Mouse (Mus musculus) liver, adult 2 months (tissue): ENCODE measurements around the gene Dnajb6. TPM values are rescaled to one million over a fixed set of nuclear protein-coding genes. Genes with fewer than 3 reads are reported as not detected.

Experiments
- DNase-seq: peaks from one replicate; pipeline ENCODE4 v3.0.0-alpha.2; 2011; ENCODE audit warnings: low read depth, low spot score; ENCODE audit errors: extremely low read depth
- H3K27ac ChIP-seq: fragments of 200-500 bp; replicated peaks from 2 replicates; pipeline ENCODE4 v1.5.1; 2012; ENCODE audit warnings: low read depth, mild to moderate bottlenecking, control low read depth, inconsistent platforms, low read length; ENCODE audit not compliant: insufficient read depth
- H3K27me3 ChIP-seq: fragments of 200-500 bp; 2 replicates; pipeline ENCODE4 v1.6.1; 2012; ENCODE audit warnings: mild to moderate bottlenecking, moderate library complexity, low read length, inconsistent platforms; ENCODE audit not compliant: control insufficient read depth, insufficient read depth
- H3K36me3 ChIP-seq: fragments of 200-500 bp; 2 replicates; pipeline ENCODE4 v1.6.1; 2012; ENCODE audit warnings: low read length, inconsistent platforms; ENCODE audit not compliant: control insufficient read depth, insufficient read depth
- H3K4me1 ChIP-seq: fragments of 200-500 bp; 2 replicates; pipeline ENCODE4 v1.6.1; 2011; ENCODE audit warnings: low read length; ENCODE audit not compliant: control insufficient read depth, insufficient read depth
- H3K4me3 ChIP-seq: fragments of 200-500 bp; 2 replicates; pipeline ENCODE4 v1.5.1; 2011; ENCODE audit warnings: low read depth, mild to moderate bottlenecking, control low read depth, low read length, moderate library complexity; ENCODE audit not compliant: insufficient read depth
- H3K79me2 ChIP-seq: fragments of 200-500 bp; 2 replicates; pipeline ENCODE4 v1.6.1; 2012; ENCODE audit warnings: inconsistent platforms, mild to moderate bottlenecking, low read length, moderate library complexity; ENCODE audit not compliant: control insufficient read depth, insufficient read depth
- H3K9ac ChIP-seq: fragments of 200-500 bp; 2 replicates; pipeline ENCODE4 v1.6.1; 2012; ENCODE audit warnings: low read depth, mild to moderate bottlenecking, control low read depth, inconsistent platforms, low read length
- CTCF ChIP-seq: fragments of 200-500 bp; IDR thresholded peaks from 2 replicates; pipeline ENCODE4 v1.5.1; 2011; ENCODE audit warnings: low read depth, low read length, control low read depth
- POLR2A ChIP-seq: fragments of 200-500 bp; IDR thresholded peaks from 2 replicates; pipeline ENCODE4 v1.6.1; 2011; ENCODE audit warnings: low read length, control low read depth; ENCODE audit not compliant: insufficient read depth; ENCODE audit errors: extremely low read depth
- WGBS: fragments of 180-500 bp; shearing (Covaris S2); methylation state at CpG from one replicate; pipeline ENCODE4 v1.1.7; 2018; 5-methylcytosine and 5-hydroxymethylcytosine counted together
- polyA plus RNA-seq: library from polyadenylated mRNA; depleted of rRNA; stranded (reverse); fragments of >200 nt; gene quantifications from 2 replicates; pipeline ENCODE4 v1.2.3, GENCODE M21; 2012
- total RNA-seq: library from RNA; depleted of rRNA; stranded (reverse); fragments of >200 nt; gene quantifications from 2 replicates; pipeline ENCODE4 v1.2.3, GENCODE M21; 2014

Gene Dnajb6
- total and polyA plus RNA-seq, 2 experiments: 19.7 to 163 TPM

GRCm38 (mm10) chr5:29845038-29845437 lies 109.5 kb downstream of the Dnajb6 start:
- no peaks in the 10 kb centered on the region for H3K27me3 ChIP-seq
- DNase-seq: peak; percentile 50
- no peak overlapping the region for H3K4me3 ChIP-seq
- H3K36me3 ChIP-seq: no peaks in the 10 kb centered on the region
- no peaks in the 10 kb centered on the region for H3K4me1 ChIP-seq
- H3K79me2 ChIP-seq: no peaks in the 10 kb centered on the region
- no peak overlapping the region for H3K27ac ChIP-seq
- WGBS: 49% methylated on average over 3 of the region's 3 CpGs
- no peak overlapping the region for H3K9ac ChIP-seq
- no peak for TF ChIP-seq POLR2A

- Histone ChIP-seq H3K4me1 (no peaks in the 10 kb centered on the region), H3K27me3 (no peaks in the 10 kb centered on the region), H3K27ac (no peak overlapping the region), H3K36me3 (no peaks in the 10 kb centered on the region), H3K9ac (no peak overlapping the region), H3K79me2 (no peaks in the 10 kb centered on the region), H3K4me3 (no peak overlapping the region)
- DNase-seq: no peak
- TF ChIP-seq POLR2A: no peak
- no peak for TF ChIP-seq CTCF
- 89% methylated on average over 5 of the region's 5 CpGs for whole genome bisulfite sequencing
Measured at GRCm38 (mm10) chr5:29847494-29847893, 112.0 kb downstream of the Dnajb6 start.

GRCm38 (mm10) chr5:29848091-29848490 lies 112.6 kb downstream of the Dnajb6 start:
- no peak for TF ChIP-seq POLR2A
- no peak for TF ChIP-seq CTCF
- no peak for DNase-seq
- H3K9ac ChIP-seq: no peak overlapping the region
- no peaks in the 10 kb centered on the region for H3K4me1 ChIP-seq
- no peak overlapping the region for H3K27ac ChIP-seq
- H3K36me3 ChIP-seq: no peaks in the 10 kb centered on the region
- WGBS: 70% methylated on average over 2 of the region's 2 CpGs
- no peak overlapping the region for H3K4me3 ChIP-seq
- H3K27me3 ChIP-seq: no peaks in the 10 kb centered on the region
- H3K79me2 ChIP-seq: no peaks in the 10 kb centered on the region

- no peak overlapping the region for H3K4me3 ChIP-seq
- WGBS: 83% methylated on average over 8 of the region's 8 CpGs
- no peaks in the 10 kb centered on the region for H3K27me3 ChIP-seq
- peak; percentile 3 for DNase-seq
- H3K27ac ChIP-seq: no peak overlapping the region
- H3K79me2 ChIP-seq: no peaks in the 10 kb centered on the region
- H3K4me1 ChIP-seq: no peaks in the 10 kb centered on the region
- no peaks in the 10 kb centered on the region for H3K36me3 ChIP-seq
- TF ChIP-seq POLR2A: no peak
- TF ChIP-seq CTCF: no peak
- H3K9ac ChIP-seq: no peak overlapping the region
Measured at GRCm38 (mm10) chr5:29852376-29852775, 116.9 kb downstream of the Dnajb6 start.

- no peak overlapping the region for H3K27ac ChIP-seq
- DNase-seq: peak; percentile 26
- H3K4me1 ChIP-seq: no peaks in the 10 kb centered on the region
- H3K36me3 ChIP-seq: no peaks in the 10 kb centered on the region
- no peak overlapping the region for H3K9ac ChIP-seq
- no peak overlapping the region for H3K4me3 ChIP-seq
- H3K79me2 ChIP-seq: no peaks in the 10 kb centered on the region
- 86% methylated on average over 1 of the region's 1 CpGs for WGBS
- no peaks in the 10 kb centered on the region for H3K27me3 ChIP-seq
- no peak for TF ChIP-seq CTCF
Measured at GRCm38 (mm10) chr5:29853035-29853434, 117.5 kb downstream of the Dnajb6 start.

GRCm38 (mm10) chr5:29854376-29854775 lies 118.9 kb downstream of the Dnajb6 start:
- TF ChIP-seq CTCF (no peak), POLR2A (no peak)
- no peaks in the 10 kb centered on the region for H3K79me2 ChIP-seq
- H3K36me3 ChIP-seq: no peaks in the 10 kb centered on the region
- H3K4me3 ChIP-seq: no peak overlapping the region
- WGBS: 74% methylated on average over 5 of the region's 5 CpGs
- H3K9ac ChIP-seq: no peak overlapping the region
- no peaks in the 10 kb centered on the region for H3K27me3 ChIP-seq
- H3K27ac ChIP-seq: no peak overlapping the region
- no peaks in the 10 kb centered on the region for H3K4me1 ChIP-seq
- peak; percentile 33 for DNase-seq

GRCm38 (mm10) chr5:29854971-29855370 lies 119.5 kb downstream of the Dnajb6 start:
- Histone ChIP-seq H3K27ac (no peak overlapping the region), H3K4me1 (no peaks in the 10 kb centered on the region), H3K9ac (no peak overlapping the region), H3K36me3 (no peaks in the 10 kb centered on the region), H3K27me3 (no peaks in the 10 kb centered on the region), H3K4me3 (no peak overlapping the region), H3K79me2 (no peaks in the 10 kb centered on the region)
- 66% methylated on average over 1 of the region's 1 CpGs for WGBS
- TF ChIP-seq POLR2A (no peak), CTCF (no peak)
- no peak for DNase-seq
